Mouse (Mus musculus): Measurements from ENCODE around the gene Hectd3. TPM values are rescaled to one million over a fixed set of nuclear protein-coding genes. Genes with fewer than 3 reads are reported as not detected.

The Hectd3 gene
- 7.8 TPM for polyA plus RNA-seq (2014; fragmentation: Illumina TruSeq; extraction: RNeasy Lipid Tissue Mini Kit (QIAGEN cat#74804); ENCODE audit: low read depth, low replicate concordance)

GRCm38 (mm10) chr4:116995131-116995797, at the start of gene Hectd3:
Hectd3 (plus strand) TSS chr4:116995317.

DNA sequence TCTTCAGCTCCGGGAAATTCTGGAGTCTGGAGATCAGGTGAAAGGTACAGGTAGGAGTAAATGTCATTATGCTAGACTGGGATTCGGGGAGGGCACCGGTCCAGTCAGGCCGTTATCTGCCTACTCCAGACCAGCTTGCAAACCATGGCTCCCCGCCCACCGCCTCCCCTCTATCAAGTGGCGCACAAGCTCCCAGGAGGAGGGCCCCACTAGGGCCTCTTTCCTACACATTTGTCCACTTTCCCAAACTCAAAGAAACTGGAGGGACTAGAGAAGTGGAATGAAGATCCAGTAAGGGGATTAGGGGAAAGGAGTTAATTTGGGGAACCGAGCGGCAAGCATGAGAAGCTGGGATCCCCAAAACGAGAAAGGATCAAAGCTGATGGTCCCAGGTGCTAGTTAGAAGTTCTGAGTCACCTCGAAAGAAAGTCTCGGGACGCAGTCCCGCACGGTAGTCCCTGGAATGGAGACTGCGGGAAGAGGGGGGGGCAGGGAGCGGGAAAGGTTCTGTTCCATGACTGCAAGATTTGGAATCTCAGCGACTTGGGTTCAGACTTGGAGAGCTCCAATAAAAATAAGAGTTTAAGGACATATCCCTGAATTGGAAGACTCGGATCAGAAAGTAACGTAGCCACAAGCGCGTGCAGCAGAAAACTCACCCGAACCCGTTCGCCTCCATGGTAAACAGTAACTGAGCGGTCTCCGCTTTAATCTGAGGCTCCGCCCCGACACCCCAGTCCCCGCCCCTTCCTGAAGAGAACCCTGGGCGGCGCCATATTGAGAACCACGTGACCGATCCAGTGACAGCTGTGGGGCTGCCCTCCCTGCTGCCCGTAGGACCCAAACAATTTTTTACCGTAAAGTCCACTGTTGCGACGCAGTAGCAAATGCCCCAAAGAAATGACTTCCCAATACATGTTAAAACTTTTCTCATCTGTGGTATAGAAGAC, 1.2 kb upstream of the Hectd3 start, which contains the start of gene Urod:
Gene Urod, minus strand, starts transcription at position 742 of the 950 bp plus-strand sequence.

GRCm38 (mm10) chr4:117019206-117020134, 24.4 kb downstream of the Hectd3 start, which contains the start of gene Eif2b3:
Eif2b3 (plus strand) TSS chr4:117019402.

Other genes with a start within 250 kb of the Hectd3 start
- 3.3 TPM for gene Toe1, start 187.7 kb upstream of the Hectd3 start, polyA plus RNA-seq (2014; fragmentation: Illumina TruSeq; extraction: RNeasy Lipid Tissue Mini Kit (QIAGEN cat#74804); ENCODE audit: low read depth, low replicate concordance)
- not detected for gene Mutyh, start 187.6 kb upstream of the Hectd3 start, polyA plus RNA-seq (2014; fragmentation: Illumina TruSeq; extraction: RNeasy Lipid Tissue Mini Kit (QIAGEN cat#74804); ENCODE audit: low read depth, low replicate concordance)
- gene Hpdl, start 173.6 kb upstream of the Hectd3 start, polyA plus RNA-seq (2014; fragmentation: Illumina TruSeq; extraction: RNeasy Lipid Tissue Mini Kit (QIAGEN cat#74804); ENCODE audit: low read depth, low replicate concordance): not detected
- 0.74 TPM for gene Zswim5, start 117.9 kb upstream of the Hectd3 start, polyA plus RNA-seq (2014; fragmentation: Illumina TruSeq; extraction: RNeasy Lipid Tissue Mini Kit (QIAGEN cat#74804); ENCODE audit: low read depth, low replicate concordance)
- 15.4 TPM for gene Urod, start 904 bp upstream of the Hectd3 start, polyA plus RNA-seq (2014; fragmentation: Illumina TruSeq; extraction: RNeasy Lipid Tissue Mini Kit (QIAGEN cat#74804); ENCODE audit: low read depth, low replicate concordance)
- 10.9 TPM for gene Eif2b3, start 24.1 kb downstream of the Hectd3 start, polyA plus RNA-seq (2014; fragmentation: Illumina TruSeq; extraction: RNeasy Lipid Tissue Mini Kit (QIAGEN cat#74804); ENCODE audit: low read depth, low replicate concordance)
- gene Ptch2, start 100.8 kb downstream of the Hectd3 start, polyA plus RNA-seq (2014; fragmentation: Illumina TruSeq; extraction: RNeasy Lipid Tissue Mini Kit (QIAGEN cat#74804); ENCODE audit: low read depth, low replicate concordance): not detected
- gene Btbd19, start 130.4 kb downstream of the Hectd3 start, polyA plus RNA-seq (2014; fragmentation: Illumina TruSeq; extraction: RNeasy Lipid Tissue Mini Kit (QIAGEN cat#74804); ENCODE audit: low read depth, low replicate concordance): 0.32 TPM
- not detected for gene Tctex1d4, start 131.5 kb downstream of the Hectd3 start, polyA plus RNA-seq (2014; fragmentation: Illumina TruSeq; extraction: RNeasy Lipid Tissue Mini Kit (QIAGEN cat#74804); ENCODE audit: low read depth, low replicate concordance)
- gene Plk3, start 138.6 kb downstream of the Hectd3 start, polyA plus RNA-seq (2014; fragmentation: Illumina TruSeq; extraction: RNeasy Lipid Tissue Mini Kit (QIAGEN cat#74804); ENCODE audit: low read depth, low replicate concordance): 2.3 TPM
- gene Rps8, start 160.9 kb downstream of the Hectd3 start, polyA plus RNA-seq (2014; fragmentation: Illumina TruSeq; extraction: RNeasy Lipid Tissue Mini Kit (QIAGEN cat#74804); ENCODE audit: low read depth, low replicate concordance): 71.6 TPM
- gene Kif2c, start 187.3 kb downstream of the Hectd3 start, polyA plus RNA-seq (2014; fragmentation: Illumina TruSeq; extraction: RNeasy Lipid Tissue Mini Kit (QIAGEN cat#74804); ENCODE audit: low read depth, low replicate concordance): not detected